Mouse (Mus musculus) small intestine, adult 2 months (tissue): ENCODE data around the gene Mybl2.

Experiments
- CTCF ChIP-seq: fragments of 200-500 bp; IDR thresholded peaks from 2 replicates; pipeline ENCODE4 v1.5.1; 2012; ENCODE audit warnings: low read depth, mild to moderate bottlenecking, control low read depth, inconsistent platforms, low read length, moderate library complexity, mixed read lengths; ENCODE audit not compliant: insufficient replicate concordance, insufficient read length; ENCODE audit errors: extremely low read depth
- POLR2A ChIP-seq: fragments of 200-500 bp; IDR thresholded peaks from 2 replicates; pipeline ENCODE4 v1.6.1; 2012; ENCODE audit warnings: low read depth, mild to moderate bottlenecking, control low read depth, inconsistent platforms, low read length, moderate library complexity

DNA sequence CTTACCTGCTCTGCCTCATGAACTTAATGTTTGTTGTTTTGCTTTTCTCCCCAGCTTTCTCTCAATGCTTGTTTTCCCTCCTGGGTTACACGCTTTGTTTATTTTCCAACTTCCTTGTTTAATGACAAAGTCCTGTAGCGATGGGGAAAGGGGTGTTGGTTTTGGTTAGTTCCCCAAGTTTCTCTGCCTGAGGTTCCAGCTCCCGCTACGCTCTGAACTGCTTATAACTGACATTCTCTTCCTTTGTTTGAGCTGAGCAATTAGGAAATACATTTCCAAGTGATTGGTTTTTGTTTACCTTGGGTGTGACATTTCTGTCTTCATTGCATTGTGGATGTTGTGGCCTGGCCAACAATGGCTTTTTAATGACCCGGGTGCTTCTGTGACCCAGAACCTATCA is 46.1 kb downstream of the Mybl2 start:
- no peak for TF ChIP-seq CTCF
- TF ChIP-seq POLR2A, result no peak
